Mouse (Mus musculus): Measurements from ENCODE around the gene Gm38655.

GRCm38 (mm10) chr17:25189091-25189490 lies 13.8 kb upstream of the Gm38655 start:
- TF ChIP-seq CTCF (IDR thresholded peaks at IDR 0.05; ENCODE audit: low read depth) (no peak), EP300 (IDR thresholded peaks at IDR 0.05; ENCODE audit: low read depth) (no peak)
